Mouse (Mus musculus): ENCODE results near the gene Cav2. TPM values are rescaled to one million over a fixed set of nuclear protein-coding genes. Genes with fewer than 3 reads are reported as not detected.
A peak's percentile ranks its signal among the peaks of the same experiment; 100 is the strongest.

Cav2 gene
- total RNA-seq, 2 experiments from 2014 or later, result 26.8 to 27.9 TPM

DNA sequence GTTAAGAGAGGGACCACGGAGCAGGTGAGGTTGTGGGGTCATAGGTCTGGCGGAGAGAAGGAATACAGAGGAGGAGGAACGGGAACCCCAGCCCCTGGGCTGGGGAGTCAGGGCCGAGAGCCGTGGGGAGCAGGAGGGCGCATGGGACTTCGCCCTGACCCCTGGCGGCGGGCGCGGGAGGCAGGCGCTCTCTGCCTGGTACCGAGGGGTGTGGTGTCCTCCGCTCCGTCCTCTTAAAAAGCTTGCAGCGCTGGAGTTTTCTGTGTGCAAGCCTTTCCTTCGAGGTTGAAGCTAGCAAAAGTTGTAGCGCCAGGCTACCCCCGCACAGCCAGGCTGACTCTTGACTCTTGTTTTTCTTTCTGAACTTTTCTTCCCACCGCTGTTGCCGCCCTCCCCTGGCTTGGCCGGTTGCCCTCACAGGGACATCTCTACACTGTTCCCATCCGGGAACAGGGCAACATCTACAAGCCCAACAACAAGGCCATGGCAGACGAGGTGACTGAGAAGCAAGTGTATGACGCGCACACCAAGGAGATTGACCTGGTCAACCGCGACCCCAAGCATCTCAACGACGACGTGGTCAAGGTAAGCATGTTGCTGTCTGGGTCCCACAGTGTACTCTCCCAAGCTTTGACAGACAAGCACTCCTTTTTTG, 26.6 kb downstream of the Cav2 start:
- intact Hi-C loops (cut with DNase I), result loop anchor here (2.0 kb wide), 1 partner anchor 201 kb away; no protein-coding TSS in a partner anchor
- DNase-seq (ENCODE audit: low spot score in 2 of 2), result peak; percentile 29 to 48

DNA sequence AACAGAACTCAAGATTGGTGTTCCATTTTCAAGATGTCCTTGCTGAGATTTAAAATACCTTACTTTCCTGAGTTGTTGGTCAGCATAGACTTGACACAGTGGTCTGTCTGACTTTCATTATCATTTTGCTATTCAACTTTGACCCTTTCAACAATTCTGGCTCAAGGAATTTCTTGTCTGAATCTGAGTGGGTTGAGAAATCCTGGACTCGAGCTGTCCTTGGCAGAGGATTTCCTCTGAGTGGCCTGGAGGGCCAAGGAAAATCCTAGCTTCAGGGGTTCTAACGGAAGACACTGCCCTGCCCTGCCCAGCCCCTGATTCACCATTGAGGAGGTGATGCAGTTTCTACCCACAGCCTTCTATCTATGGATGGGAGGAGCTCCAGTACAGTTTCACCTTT, 27.7 kb downstream of the Cav2 start:
- no peak for DNase-seq (ENCODE audit: low spot score in 2 of 2)
- intact Hi-C loops (cut with DNase I), result no loop called here

- DNase-seq (ENCODE audit: low spot score in 2 of 2), result no peak
- intact Hi-C loops (cut with DNase I), result no loop called here
Measured at GRCm38 (mm10) chr6:17309260-17309659, 28.3 kb downstream of the Cav2 start.

GRCm38 (mm10) chr6:17314241-17314640, 33.3 kb downstream of the Cav2 start:
- intact Hi-C loops (cut with DNase I), result no loop called here
- DNase-seq (ENCODE audit: low spot score in 2 of 2), result no peak

DNA sequence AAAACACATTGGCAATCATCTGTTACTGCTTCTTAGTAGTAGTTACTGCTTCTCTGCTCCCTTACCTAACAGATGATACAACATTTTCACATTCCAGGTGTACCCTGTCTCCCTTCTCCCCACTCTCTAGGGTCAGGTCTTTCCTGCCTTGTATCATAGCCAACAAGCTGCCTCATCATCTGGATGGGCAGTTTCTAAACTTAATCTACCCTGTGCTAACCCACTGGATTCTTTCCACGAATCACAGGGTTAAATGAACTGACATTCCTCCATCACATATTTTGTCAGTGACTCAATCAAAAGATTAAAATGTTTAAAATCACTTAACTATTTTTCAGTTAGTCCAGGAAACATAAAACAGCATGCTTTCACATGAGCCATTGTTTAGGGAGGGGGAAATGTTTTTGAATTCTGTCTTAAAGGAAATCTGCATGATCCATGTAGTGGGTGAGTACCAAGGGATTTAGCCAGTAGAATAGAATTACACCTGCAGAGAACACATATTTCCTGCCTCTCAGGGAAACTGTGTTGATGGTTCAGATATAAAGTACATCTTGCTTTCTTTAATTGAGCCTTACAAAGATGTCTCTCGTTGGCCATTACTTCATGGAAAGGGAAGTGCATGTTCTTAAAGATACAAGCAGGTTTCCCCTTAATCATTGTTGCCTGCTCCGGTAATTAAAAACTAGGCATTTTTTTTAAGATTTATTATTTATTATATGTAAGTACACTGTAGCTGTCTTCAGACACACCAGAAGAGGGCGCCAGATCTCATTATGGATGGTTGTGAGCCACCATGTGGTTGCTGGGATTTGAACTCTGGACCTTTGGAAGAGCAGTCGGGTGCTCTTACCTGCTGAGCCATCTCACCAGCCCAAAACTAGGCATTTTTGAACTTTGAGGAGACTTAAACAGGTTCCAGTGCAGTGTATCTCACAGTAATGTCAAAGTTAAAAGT, 34.0 kb downstream of the Cav2 start:
- intact Hi-C loops (cut with DNase I), result no loop called here
- DNase-seq (ENCODE audit: low spot score in 2 of 2), result no peak

DNA sequence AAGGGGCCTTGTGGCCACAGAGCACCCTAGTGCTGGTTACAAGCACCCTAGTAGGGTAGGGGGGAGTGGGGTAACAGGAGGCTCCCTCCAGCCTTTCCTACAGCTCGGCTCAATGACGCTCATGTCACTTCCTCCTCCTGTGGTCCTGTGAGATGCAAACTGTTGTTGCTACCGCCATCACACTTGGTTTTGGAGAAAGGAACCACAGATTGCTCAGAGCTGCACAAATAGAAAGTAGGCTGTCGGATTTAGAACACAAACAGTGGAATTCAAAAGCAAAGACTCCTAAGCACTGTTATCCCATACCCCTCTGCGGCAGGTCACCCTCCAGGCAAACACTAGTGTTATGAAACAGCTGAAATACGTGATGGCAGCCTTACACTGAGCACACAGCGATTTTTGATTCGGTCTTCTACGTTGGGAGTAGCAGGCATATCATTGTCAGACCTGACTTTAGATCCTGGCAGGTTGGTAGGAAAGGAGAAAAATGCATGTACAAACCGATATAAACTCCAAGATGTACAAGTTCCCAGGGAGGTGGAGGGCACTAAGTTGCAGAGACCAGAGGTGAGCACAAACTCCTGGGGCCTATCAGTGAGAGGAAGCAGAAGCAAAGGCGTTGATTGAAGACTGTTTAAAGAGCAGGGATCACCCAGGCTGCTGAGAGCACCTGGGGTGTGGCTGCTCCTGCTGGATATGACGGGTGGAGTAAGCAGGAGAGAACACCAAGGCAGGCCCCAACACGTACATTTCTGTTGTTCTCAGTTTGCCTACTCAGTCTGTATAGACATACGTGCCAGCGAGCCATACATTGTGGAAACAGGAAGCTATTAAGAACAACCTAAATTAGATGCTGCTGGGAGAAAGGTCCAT, 35.5 kb downstream of the Cav2 start:
- DNase-seq (ENCODE audit: low spot score in 2 of 2), result no peak
- intact Hi-C loops (cut with DNase I), result no loop called here

DNA sequence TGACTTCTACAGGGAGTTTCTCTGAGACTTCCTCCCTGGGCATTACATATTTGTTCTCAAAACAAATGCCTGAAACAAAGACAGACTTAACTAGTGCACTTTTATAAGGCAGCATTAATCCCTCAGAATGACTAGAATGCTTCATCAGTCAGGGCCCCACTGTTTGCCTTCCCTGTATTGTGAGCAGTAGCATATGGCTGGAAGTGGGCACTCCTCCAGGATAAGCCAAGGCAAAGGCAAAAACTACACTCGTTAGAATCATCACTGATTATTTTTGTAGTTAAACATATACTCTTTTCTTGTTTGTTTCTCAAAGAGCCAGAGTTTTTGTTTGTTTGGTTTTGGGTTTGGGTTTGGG, 36.2 kb downstream of the Cav2 start:
- DNase-seq (ENCODE audit: low spot score in 2 of 2), result no peak
- intact Hi-C loops (cut with DNase I), result no loop called here

DNA sequence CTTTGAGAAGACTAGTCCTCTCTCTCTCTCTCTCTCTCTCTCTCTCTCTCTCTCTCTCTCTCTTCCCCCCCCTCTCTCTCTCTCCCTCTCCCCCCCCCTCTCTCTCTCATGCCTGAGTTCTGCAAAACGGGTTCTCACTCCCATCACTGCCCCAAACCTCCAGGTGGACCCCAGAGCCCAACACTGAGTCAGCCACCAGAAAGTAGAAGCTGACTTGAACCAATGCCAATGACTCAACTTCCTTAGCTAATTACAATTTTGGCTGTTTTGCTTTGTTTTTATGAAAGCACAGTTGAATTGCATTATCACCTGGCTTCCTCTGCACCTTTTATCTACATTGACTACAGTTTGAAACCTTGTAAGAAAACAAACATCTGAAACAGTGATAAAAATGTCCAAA, 37.0 kb downstream of the Cav2 start:
- DNase-seq (ENCODE audit: low spot score in 2 of 2), result no peak
- intact Hi-C loops (cut with DNase I), result no loop called here

DNA sequence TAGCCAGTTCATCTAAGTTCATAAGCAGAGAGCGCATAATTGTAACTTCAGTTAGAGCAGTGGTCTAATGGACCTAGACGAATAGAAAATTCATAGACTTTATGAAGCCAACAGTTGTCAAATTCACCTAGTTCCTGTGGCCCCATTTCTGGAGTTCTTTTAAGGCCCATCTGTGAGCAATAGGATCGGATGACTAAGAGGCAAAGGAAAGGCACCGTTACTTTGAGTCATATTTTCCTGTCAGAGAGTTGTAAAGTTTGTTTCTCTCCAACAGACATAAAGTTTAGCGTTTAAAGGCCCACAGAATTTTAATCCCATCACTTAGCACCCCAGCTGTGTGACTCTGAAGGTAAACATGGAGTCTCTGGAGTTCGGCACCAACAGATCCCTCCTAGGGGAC, 41.0 kb downstream of the Cav2 start:
- intact Hi-C loops (cut with DNase I), result no loop called here

GRCm38 (mm10) chr6:17327216-17327615, 46.2 kb downstream of the Cav2 start:
- intact Hi-C loops (cut with DNase I), result no loop called here
- no peak for DNase-seq (ENCODE audit: low spot score in 2 of 2)

More for the DNA sequence above, 41.0 kb downstream of the Cav2 start:
- no peak for DNase-seq (ENCODE audit: low spot score in 2 of 2)

DNA sequence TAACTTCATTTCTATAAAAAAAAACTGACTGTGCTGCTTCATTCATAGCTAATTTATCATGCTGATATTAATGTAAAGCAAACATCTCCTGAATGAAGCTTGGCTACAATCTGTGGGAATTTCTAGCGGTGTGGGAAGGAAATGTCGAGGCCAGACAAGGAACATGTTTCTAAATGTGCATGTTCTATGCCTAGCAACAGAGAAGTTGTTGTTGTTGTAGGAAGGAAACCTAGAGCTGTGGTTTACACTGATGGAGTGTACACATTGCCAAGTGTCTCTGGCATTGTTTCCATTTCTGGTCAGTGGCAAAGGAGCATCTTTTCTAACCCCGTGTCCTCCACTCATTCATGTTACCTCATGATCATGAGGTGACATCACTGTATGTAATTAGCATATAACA, 48.8 kb downstream of the Cav2 start:
- intact Hi-C loops (cut with DNase I), result no loop called here
- DNase-seq (ENCODE audit: low spot score in 2 of 2), result no peak

- no peak for DNase-seq (ENCODE audit: low spot score in 2 of 2)
- intact Hi-C loops (cut with DNase I), result no loop called here
Measured at GRCm38 (mm10) chr6:17337724-17338123, 56.7 kb downstream of the Cav2 start.

Other genes with a start within 250 kb of the Cav2 start
- gene Tes, start 216.0 kb upstream of the Cav2 start, total RNA-seq (2021), result 1 to 10 TPM; 4.3 to 4.4 TPM
- gene Cav1, start 25.1 kb downstream of the Cav2 start, total RNA-seq (2021), result 10 to 100 TPM; 26.2 to 27.5 TPM
- 10 to 100 TPM; 37.7 to 47.2 TPM for gene Met, start 182.6 kb downstream of the Cav2 start, total RNA-seq (2021)

Measured in left cerebral cortex, postnatal 14 days (tissue).